Mouse (Mus musculus) liver, embryonic 14 days (tissue): ENCODE measurements around the gene Olfr25. TPM values are rescaled to one million over a fixed set of nuclear protein-coding genes. Genes with fewer than 3 reads are reported as not detected.

Source experiments
- polyA plus RNA-seq: library from polyadenylated mRNA; depleted of rRNA; stranded (reverse); fragments of >200 nt; gene quantifications from 2 replicates; pipeline ENCODE4 v1.2.3, GENCODE M21; 2012; rRNA removed

The Olfr25 gene
- polyA plus RNA-seq = not detected in 2 replicates

GRCm38 (mm10) chr9:38328760-38329159, at the start of gene Olfr25:
Gene Olfr25, plus strand, starts transcription at chr9:38329060.

GRCm38 (mm10) chr9:38290807-38291206, 38.1 kb upstream of the Olfr25 start, which contains the start of gene Olfr896-ps1:
Gene Olfr896-ps1, plus strand, starts transcription at chr9:38291107.

GRCm38 (mm10) chr9:38348111-38348510, 19.3 kb downstream of the Olfr25 start, which contains the start of gene Olfr898:
Gene Olfr898, plus strand, starts transcription at chr9:38348411.

GRCm38 (mm10) chr9:38366596-38366995, 37.7 kb downstream of the Olfr25 start, which contains the start of gene Olfr250:
Gene Olfr250, plus strand, starts transcription at chr9:38366896.

GRCm38 (mm10) chr9:38376786-38377185, 47.9 kb downstream of the Olfr25 start, which contains the start of gene Olfr251:
Gene Olfr251, plus strand, starts transcription at chr9:38377086.

Other genes with a start within 250 kb of the Olfr25 start
- gene Olfr887, start 245.0 kb upstream of the Olfr25 start, polyA plus RNA-seq = not detected in 2 replicates
- not detected in 2 replicates for gene Olfr888, start 220.9 kb upstream of the Olfr25 start, polyA plus RNA-seq
- gene Olfr889, start 213.9 kb upstream of the Olfr25 start, polyA plus RNA-seq = 0.01 TPM in 1 of 2 replicates, not detected in the other
- gene Olfr890, start 186.5 kb upstream of the Olfr25 start, polyA plus RNA-seq = not detected in 2 replicates
- gene Olfr891, start 148.2 kb upstream of the Olfr25 start, polyA plus RNA-seq = not detected in 2 replicates
- gene Olfr893, start 120.7 kb upstream of the Olfr25 start, polyA plus RNA-seq = not detected in 2 replicates
- gene Olfr894, start 111.0 kb upstream of the Olfr25 start, polyA plus RNA-seq = not detected in 2 replicates
- gene Olfr143, start 76.3 kb upstream of the Olfr25 start, polyA plus RNA-seq = not detected in 2 replicates
- gene Olfr895, start 61.2 kb upstream of the Olfr25 start, polyA plus RNA-seq = not detected in 2 replicates
- not detected in 2 replicates for gene Olfr896-ps1, start 38.0 kb upstream of the Olfr25 start, polyA plus RNA-seq
- gene Olfr898, start 19.4 kb downstream of the Olfr25 start, polyA plus RNA-seq = not detected in 2 replicates
- gene Olfr250, start 37.8 kb downstream of the Olfr25 start, polyA plus RNA-seq = not detected in 2 replicates
- not detected in 2 replicates for gene Olfr251, start 48.0 kb downstream of the Olfr25 start, polyA plus RNA-seq
- not detected in 2 replicates for gene Olfr147, start 72.6 kb downstream of the Olfr25 start, polyA plus RNA-seq
- not detected in 2 replicates for gene Olfr901, start 100.4 kb downstream of the Olfr25 start, polyA plus RNA-seq
- not detected in 2 replicates for gene Olfr902, start 118.6 kb downstream of the Olfr25 start, polyA plus RNA-seq
- gene Olfr904, start 134.1 kb downstream of the Olfr25 start, polyA plus RNA-seq = not detected in 2 replicates
- gene Olfr905, start 142.0 kb downstream of the Olfr25 start, polyA plus RNA-seq = not detected in 2 replicates
- gene Olfr906, start 158.0 kb downstream of the Olfr25 start, polyA plus RNA-seq = not detected in 2 replicates
- gene Olfr907, start 166.7 kb downstream of the Olfr25 start, polyA plus RNA-seq = not detected in 2 replicates
- gene Olfr911-ps1, start 192.5 kb downstream of the Olfr25 start, polyA plus RNA-seq = not detected in 2 replicates
- not detected in 2 replicates for gene Olfr910, start 208.8 kb downstream of the Olfr25 start, polyA plus RNA-seq